Mouse (Mus musculus) neutrophil, adult 5-6 weeks (primary cell): ENCODE results near the gene Rab36. TPM values are rescaled to one million over a fixed set of nuclear protein-coding genes. Genes with fewer than 3 reads are reported as not detected.

Experiments used
- total RNA-seq: library from RNA; stranded (forward); fragments of 200-1000 nt; gene quantifications from 2 replicates; pipeline ENCODE4 v1.2.3, GENCODE M21; 2017

Rab36 gene
- total RNA-seq, 1 experiment from 2014 or later = 0.47 TPM

Other genes starting within 250 kb of the Rab36 start
- gene Gnaz, start 69.9 kb upstream of the Rab36 start, total RNA-seq = 1.4 and 1.6 TPM in 2 replicates
- gene Rsph14, start 4.5 kb upstream of the Rab36 start, total RNA-seq = not detected in 2 replicates
- 28.3 and 28.4 TPM in 2 replicates for gene Bcr, start 23.5 kb downstream of the Rab36 start, total RNA-seq
- gene Specc1l, start 175.0 kb downstream of the Rab36 start, total RNA-seq = 52.2 and 55.2 TPM in 2 replicates